Mouse (Mus musculus) liver, postnatal 0 days (tissue): Measurements from ENCODE around the gene Nr1h4.

Source experiments
- CTCF ChIP-seq: sonication (generic); IDR thresholded peaks from 2 replicates; pipeline ENCODE4 v1.5.1; 2016; ENCODE audit warnings: antibody characterized with exemption, low read depth
- EP300 ChIP-seq: IDR thresholded peaks from 2 replicates; pipeline ENCODE4 v1.6.1; 2016; ENCODE audit warnings: antibody characterized with exemption, low read depth, mild to moderate bottlenecking

- TF ChIP-seq CTCF (no peak), EP300 (no peak)
Measured at GRCm38 (mm10) chr10:89521790-89522431, 11.5 kb downstream of the Nr1h4 start.
